Mouse (Mus musculus) hindbrain, embryonic 13.5 days (tissue): Measurements from ENCODE around the gene Fyco1. TPM values are rescaled to one million over a fixed set of nuclear protein-coding genes. Genes with fewer than 3 reads are reported as not detected.

ENCODE experiments used
- ATAC-seq: fragments of 200-750 bp; cut with Nextera tagmentation; 2 replicates; pipeline ENCODE4 v1.8.0; 2017; ENCODE audit warnings: moderate TSS enrichment; ENCODE audit not compliant: low FRiP score
- H3K27ac ChIP-seq: fragments of 300-500 bp; sonication (generic); 2 replicates; pipeline ENCODE4 v1.5.1; 2015; ENCODE audit warnings: inconsistent platforms, mild to moderate bottlenecking, moderate library complexity
- H3K27me3 ChIP-seq: fragments of 300-500 bp; sonication (generic); 2 replicates; pipeline ENCODE4 v1.6.1; 2015; ENCODE audit warnings: mild to moderate bottlenecking, inconsistent platforms
- H3K36me3 ChIP-seq: fragments of 300-500 bp; sonication (generic); 2 replicates; pipeline ENCODE4 v1.6.1; 2015; ENCODE audit warnings: mild to moderate bottlenecking, inconsistent platforms
- H3K4me1 ChIP-seq: fragments of 300-500 bp; sonication (generic); replicated peaks from 2 replicates; pipeline ENCODE4 v1.6.1; 2015; ENCODE audit warnings: inconsistent platforms
- H3K4me2 ChIP-seq: fragments of 300-500 bp; sonication (generic); 2 replicates; pipeline ENCODE4 v1.6.1; 2015; ENCODE audit warnings: inconsistent platforms, mild to moderate bottlenecking, moderate library complexity
- H3K4me3 ChIP-seq: fragments of 300-500 bp; sonication (generic); 2 replicates; pipeline ENCODE4 v1.5.1; 2015; ENCODE audit warnings: mild to moderate bottlenecking, inconsistent platforms
- H3K9ac ChIP-seq: fragments of 300-500 bp; sonication (generic); 2 replicates; pipeline ENCODE4 v1.6.1; 2015; ENCODE audit warnings: mild to moderate bottlenecking, inconsistent platforms
- H3K9me3 ChIP-seq: fragments of 300-500 bp; sonication (generic); 2 replicates; pipeline ENCODE4 v1.6.1; 2016; ENCODE audit warnings: inconsistent platforms
- WGBS: fragments of 180-500 bp; shearing (Covaris S2); methylation state at CpG from one replicate; pipeline ENCODE4 v1.1.7; 2015; 5-methylcytosine and 5-hydroxymethylcytosine counted together
- polyA plus RNA-seq: library from polyadenylated mRNA; unstranded; fragments of >200 nt; fragmentation: Nextera tagmentation; extraction: Ambion mirVana; gene quantifications from 2 replicates; pipeline ENCODE4 v1.2.1, GENCODE M21; 2015

Fyco1 gene
- 11.7 and 12.0 TPM in 2 replicates for polyA plus RNA-seq

- peak; percentile 99 for ATAC-seq
- H3K9me3 ChIP-seq: no peaks in the 10 kb centered on the region
- H3K9ac ChIP-seq: peak within 1 kb of the TSS; percentile 77
- H3K27me3 ChIP-seq: no peaks in the 10 kb centered on the region; the same call in 1 of the 2 replicates
- peak within 1 kb of the TSS; percentile 86 for H3K27ac ChIP-seq
- H3K36me3 ChIP-seq: no peaks in the 10 kb centered on the region
- WGBS: under 1% methylated on average over 47 of the region's 47 CpGs
- H3K4me2 ChIP-seq: peak within 1 kb of the TSS; percentile 83
- H3K4me3 ChIP-seq: peak within 1 kb of the TSS; percentile 67
- peaks cover 18% of the 10 kb centered on the region for H3K4me1 ChIP-seq
Observed at GRCm38 (mm10) chr9:123851713-123852448, at the start of gene Fyco1. TSS of gene Fyco1 (minus strand) at chr9:123851899.

GRCm38 (mm10) chr9:123872049-123872448 is 20.4 kb upstream of the Fyco1 start:
- H3K36me3 ChIP-seq: no peaks in the 10 kb centered on the region
- no peaks in the 10 kb centered on the region for H3K27me3 ChIP-seq
- H3K27ac ChIP-seq: no peak overlapping the region
- no peak for ATAC-seq
- 79% methylated on average over 4 of the region's 4 CpGs for WGBS
- H3K9me3 ChIP-seq: no peaks in the 10 kb centered on the region
- H3K4me1 ChIP-seq: no peaks in the 10 kb centered on the region
- H3K4me2 ChIP-seq: no peak overlapping the region
- no peak overlapping the region for H3K4me3 ChIP-seq
- H3K9ac ChIP-seq: no peak overlapping the region

- WGBS: 56% methylated on average over 6 of the region's 6 CpGs
- no peaks in the 10 kb centered on the region for H3K4me1 ChIP-seq
- no peaks in the 10 kb centered on the region for H3K27me3 ChIP-seq
- no peak overlapping the region for H3K27ac ChIP-seq
- H3K9ac ChIP-seq: no peak overlapping the region
- H3K36me3 ChIP-seq: no peaks in the 10 kb centered on the region
- no peak for ATAC-seq
- no peak overlapping the region for H3K4me2 ChIP-seq
- no peak overlapping the region for H3K4me3 ChIP-seq
- H3K9me3 ChIP-seq: no peaks in the 10 kb centered on the region
Observed at GRCm38 (mm10) chr9:123869167-123869784, 17.6 kb upstream of the Fyco1 start.

- no peak overlapping the region for H3K9ac ChIP-seq
- H3K36me3 ChIP-seq: no peaks in the 10 kb centered on the region
- no peak overlapping the region for H3K4me3 ChIP-seq
- H3K4me1 ChIP-seq: no peaks in the 10 kb centered on the region
- H3K4me2 ChIP-seq: no peak overlapping the region
- ATAC-seq: no peak
- 100% methylated on average over 1 of the region's 1 CpGs for whole genome bisulfite sequencing
- H3K27me3 ChIP-seq: no peaks in the 10 kb centered on the region
- no peak overlapping the region for H3K27ac ChIP-seq
- no peaks in the 10 kb centered on the region for H3K9me3 ChIP-seq
Observed at GRCm38 (mm10) chr9:123863641-123864040, 11.9 kb upstream of the Fyco1 start.

- no peak overlapping the region for H3K4me2 ChIP-seq
- no peak overlapping the region for H3K4me3 ChIP-seq
- no peaks in the 10 kb centered on the region for H3K9me3 ChIP-seq
- H3K9ac ChIP-seq: no peak overlapping the region
- H3K27me3 ChIP-seq: no peaks in the 10 kb centered on the region
- no peak overlapping the region for H3K27ac ChIP-seq
- no peaks in the 10 kb centered on the region for H3K4me1 ChIP-seq
- WGBS: 92% methylated on average over 1 of the region's 1 CpGs
- no peaks in the 10 kb centered on the region for H3K36me3 ChIP-seq
- no peak for ATAC-seq
Observed at GRCm38 (mm10) chr9:123862895-123863616, 11.4 kb upstream of the Fyco1 start.

- H3K4me1 ChIP-seq: no peaks in the 10 kb centered on the region
- WGBS: 90% methylated on average over 9 of the region's 9 CpGs
- H3K9ac ChIP-seq: no peak within 1 kb of the TSS
- no peaks in the 10 kb centered on the region for H3K36me3 ChIP-seq
- no peak within 1 kb of the TSS for H3K27ac ChIP-seq
- ATAC-seq: no peak
- H3K4me3 ChIP-seq: no peak within 1 kb of the TSS
- H3K4me2 ChIP-seq: no peak within 1 kb of the TSS
- H3K27me3 ChIP-seq: no peaks in the 10 kb centered on the region
- H3K9me3 ChIP-seq: no peaks in the 10 kb centered on the region
Observed at GRCm38 (mm10) chr9:123861929-123862328, 10.2 kb upstream of the Fyco1 start, which contains the start of gene Xcr1. TSS of gene Xcr1 (minus strand) at chr9:123862029.

- Histone ChIP-seq H3K4me2 (no peak overlapping the region), H3K27ac (no peak overlapping the region), H3K4me3 (no peak overlapping the region), H3K4me1 (peaks cover 3% of the 10 kb centered on the region), H3K36me3 (no peaks in the 10 kb centered on the region), H3K9me3 (no peaks in the 10 kb centered on the region), H3K27me3 (no peaks in the 10 kb centered on the region; the same call in 1 of the 2 replicates), H3K9ac (no peak overlapping the region)
- 85% methylated on average over 2 of the region's 2 CpGs for WGBS
- no peak for ATAC-seq
Observed at GRCm38 (mm10) chr9:123856836-123857235, 5.1 kb upstream of the Fyco1 start.

- no peaks in the 10 kb centered on the region; the same call in 1 of the 2 replicates for H3K27me3 ChIP-seq
- no peaks in the 10 kb centered on the region for H3K36me3 ChIP-seq
- H3K4me2 ChIP-seq: peak overlapping the region; percentile 64
- peak overlapping the region; percentile 66 for H3K9ac ChIP-seq
- H3K4me3 ChIP-seq: peak overlapping the region; percentile 34
- H3K27ac ChIP-seq: peak overlapping the region; percentile 77
- 65% methylated on average over 5 of the region's 5 CpGs for WGBS
- H3K9me3 ChIP-seq: no peaks in the 10 kb centered on the region
- ATAC-seq: peak; percentile 14
- peaks cover 18% of the 10 kb centered on the region for H3K4me1 ChIP-seq
Observed at GRCm38 (mm10) chr9:123852449-123853390, 1.0 kb upstream of the Fyco1 start.

GRCm38 (mm10) chr9:123851062-123851712 is 512 bp downstream of the Fyco1 start:
- Histone ChIP-seq H3K9ac (peak overlapping the region; percentile 77), H3K36me3 (no peaks in the 10 kb centered on the region), H3K9me3 (no peaks in the 10 kb centered on the region), H3K4me2 (peak overlapping the region; percentile 83), H3K4me3 (peak overlapping the region; percentile 67), H3K27ac (peak overlapping the region; percentile 86), H3K4me1 (peaks cover 18% of the 10 kb centered on the region), H3K27me3 (no peaks in the 10 kb centered on the region; the same call in 1 of the 2 replicates)
- ATAC-seq: peak; percentile 85
- 1% methylated on average over 27 of the region's 27 CpGs for WGBS

- no peak for ATAC-seq
- Histone ChIP-seq H3K27ac (peak overlapping the region; percentile 86; the same call in 1 of the 2 replicates), H3K9ac (peak overlapping the region; percentile 77), H3K4me2 (peak overlapping the region; percentile 83), H3K9me3 (no peaks in the 10 kb centered on the region), H3K27me3 (no peaks in the 10 kb centered on the region; the same call in 1 of the 2 replicates), H3K4me1 (peaks cover 18% of the 10 kb centered on the region), H3K4me3 (peak overlapping the region; percentile 67), H3K36me3 (no peaks in the 10 kb centered on the region)
- 19% methylated on average over 2 of the region's 2 CpGs for WGBS
Observed at GRCm38 (mm10) chr9:123850705-123851061, 1.0 kb downstream of the Fyco1 start.
